Mouse (Mus musculus) granulocyte monocyte progenitor cell, adult 5-6 weeks (primary cell): ENCODE results near the gene Ets1. TPM values are rescaled to one million over a fixed set of nuclear protein-coding genes. Genes with fewer than 3 reads are reported as not detected.

Experiments used
- ATAC-seq: replicated peaks from 2 replicates; pipeline ENCODE4 v1.8.0; 2016; ENCODE audit warnings: mild to moderate bottlenecking, moderate TSS enrichment, inconsistent platforms; ENCODE audit not compliant: poor library complexity, severe bottlenecking
- total RNA-seq, 2 experiments: library from RNA; stranded (forward) in 1 of 2; stranded (reverse) in 1 of 2; fragments of 200-712, 200-1000 nt in 1 of 2; fragments of >200 nt in 1 of 2; fragmentation: Nextera tagmentation in 1 of 2; gene quantifications; 2 replicates each; pipeline ENCODE4 v1.2.3; 2014 to 2017

Ets1 gene
- total RNA-seq, 2 experiments from 2014 or later = 3.9 to 8.5 TPM

GRCm38 (mm10) chr9:32746615-32747014 is 110.6 kb downstream of the Ets1 start:
- no peak for ATAC-seq

GRCm38 (mm10) chr9:32747624-32748023 is 111.6 kb downstream of the Ets1 start:
- no peak for ATAC-seq

- ATAC-seq = no peak
These were observed 112.5 kb downstream of the Ets1 start for GRCm38 (mm10) chr9:32748552-32748951.

GRCm38 (mm10) chr9:32749721-32750480 is 113.9 kb downstream of the Ets1 start:
- no peak for ATAC-seq

- no peak for ATAC-seq
These were observed 116.6 kb downstream of the Ets1 start for GRCm38 (mm10) chr9:32752602-32753001.

GRCm38 (mm10) chr9:32754311-32754710 is 118.3 kb downstream of the Ets1 start:
- ATAC-seq = no peak

GRCm38 (mm10) chr9:32756002-32756401 is 120.0 kb downstream of the Ets1 start:
- ATAC-seq = no peak

- no peak for ATAC-seq
These were observed 122.4 kb downstream of the Ets1 start for GRCm38 (mm10) chr9:32758280-32758905.

- no peak for ATAC-seq
These were observed 124.7 kb downstream of the Ets1 start for GRCm38 (mm10) chr9:32760649-32761157.

- no peak for ATAC-seq
These were observed 125.3 kb downstream of the Ets1 start for GRCm38 (mm10) chr9:32761326-32761725.

- ATAC-seq = no peak
These were observed 128.4 kb downstream of the Ets1 start for GRCm38 (mm10) chr9:32764374-32764773.

- ATAC-seq = no peak
These were observed 129.1 kb downstream of the Ets1 start for GRCm38 (mm10) chr9:32765123-32765522.

- ATAC-seq = no peak
These were observed 142.8 kb downstream of the Ets1 start for GRCm38 (mm10) chr9:32778866-32779265.

GRCm38 (mm10) chr9:32782391-32783092 is 146.5 kb downstream of the Ets1 start:
- ATAC-seq = no peak

GRCm38 (mm10) chr9:32787091-32787490 is 151.1 kb downstream of the Ets1 start:
- ATAC-seq = no peak

GRCm38 (mm10) chr9:32787615-32788014 is 151.6 kb downstream of the Ets1 start:
- no peak for ATAC-seq

GRCm38 (mm10) chr9:32789306-32789705 is 153.3 kb downstream of the Ets1 start:
- 0 out of 2 replicates have a peak, but pooled peaks have one; percentile 17 for ATAC-seq

- ATAC-seq = no peak
These were observed 155.7 kb downstream of the Ets1 start for GRCm38 (mm10) chr9:32791699-32792098.

- ATAC-seq = no peak
These were observed 162.2 kb downstream of the Ets1 start for GRCm38 (mm10) chr9:32798171-32798570.

- no peak for ATAC-seq
These were observed 170.1 kb downstream of the Ets1 start for GRCm38 (mm10) chr9:32806106-32806505.
